Mouse (Mus musculus): ENCODE data around the gene 7420426K07Rik.

7420426K07Rik gene

DNA sequence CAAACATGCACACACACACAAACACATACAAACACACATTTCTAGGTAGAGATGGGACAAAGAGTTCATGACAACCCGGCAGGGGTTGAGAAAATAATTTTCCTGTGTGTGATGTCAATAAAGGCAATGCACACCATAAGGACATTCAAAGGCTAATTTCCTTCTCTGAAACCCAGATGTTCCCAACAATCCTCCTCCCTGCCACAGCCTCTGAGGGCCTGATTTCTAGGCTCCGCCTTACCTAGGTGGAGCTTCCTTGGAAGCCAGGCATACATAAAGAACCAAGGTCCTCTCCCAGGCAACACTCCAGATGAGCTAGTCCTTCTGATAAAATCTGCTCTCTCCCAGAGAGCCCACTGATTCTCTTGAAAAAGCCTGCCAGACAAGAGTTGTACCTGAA lies at the start of gene 7420426K07Rik:
TSS of gene 7420426K07Rik (plus strand) at position 301 of the 400 bp plus-strand sequence.
- DNase-seq (ENCODE audit: low spot score in 2 of 2) = no peak

DNA sequence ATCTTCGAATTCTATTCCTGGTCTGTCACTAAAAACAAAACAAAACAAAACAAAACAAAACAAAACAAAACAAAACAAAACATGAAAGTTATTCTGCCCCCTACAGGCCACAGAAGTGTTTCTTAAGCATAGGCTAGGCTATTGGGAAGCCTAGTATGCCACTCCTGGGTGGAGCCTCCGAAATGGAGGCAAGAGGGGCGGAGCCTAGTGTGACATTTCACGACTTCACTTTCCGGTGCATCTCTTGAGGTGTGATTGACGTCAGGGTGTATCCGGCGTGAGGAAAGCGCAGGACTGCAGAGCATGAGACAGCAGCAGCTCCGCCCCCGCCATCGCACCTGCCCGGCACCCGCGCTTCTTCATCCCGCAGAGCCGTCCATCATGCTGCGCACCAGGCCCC lies 46.7 kb upstream of the 7420426K07Rik start, which contains the start of gene Prr23a2:
TSS of gene Prr23a2 (plus strand) at position 285 of the 400 bp plus-strand sequence.
- DNase-seq (ENCODE audit: low spot score in 2 of 2) = no peak

DNA sequence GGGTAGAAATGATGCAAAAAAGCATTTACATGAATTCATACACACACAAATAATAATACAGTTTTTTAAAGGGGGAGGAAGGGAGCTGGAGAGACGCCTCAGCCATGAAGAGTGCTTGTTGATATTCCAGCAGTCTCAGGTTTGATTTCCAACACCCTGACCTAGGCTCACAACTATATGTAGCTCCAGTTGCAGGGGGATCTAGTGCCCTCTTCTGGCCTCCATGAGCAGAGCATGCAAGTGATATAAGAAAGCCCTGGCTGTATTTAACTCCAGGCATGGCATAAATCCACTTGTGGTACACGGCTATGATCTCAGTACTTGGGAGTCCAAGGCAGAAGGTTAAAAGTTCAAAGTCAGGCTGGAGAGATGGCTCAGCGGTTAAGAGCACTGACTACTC lies 39.5 kb upstream of the 7420426K07Rik start:
- DNase-seq (ENCODE audit: low spot score in 2 of 2) = no peak

DNA sequence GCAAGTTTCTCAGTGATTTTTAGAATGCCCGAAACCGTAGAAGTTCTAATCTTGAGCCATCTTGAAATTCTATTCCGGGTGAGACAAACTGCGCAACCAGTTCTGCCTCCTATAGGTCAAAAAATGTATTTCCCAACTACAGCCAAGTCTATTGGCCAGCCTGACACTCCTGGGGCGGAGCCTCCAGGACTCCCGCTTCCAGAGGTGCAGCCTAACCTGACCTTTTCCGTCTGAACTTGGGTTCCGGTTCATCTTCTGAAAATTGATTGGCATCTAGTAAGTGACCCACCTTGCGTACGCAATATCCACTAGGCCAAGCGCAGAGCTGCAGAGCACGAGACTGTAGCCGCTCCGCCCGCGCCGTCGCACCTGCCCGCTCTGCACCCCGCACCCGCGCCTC lies 38.3 kb upstream of the 7420426K07Rik start, which contains the start of gene Prr23a3:
TSS of gene Prr23a3 (plus strand) at position 197 of the 400 bp plus-strand sequence.
- no peak for DNase-seq (ENCODE audit: low spot score in 2 of 2)

DNA sequence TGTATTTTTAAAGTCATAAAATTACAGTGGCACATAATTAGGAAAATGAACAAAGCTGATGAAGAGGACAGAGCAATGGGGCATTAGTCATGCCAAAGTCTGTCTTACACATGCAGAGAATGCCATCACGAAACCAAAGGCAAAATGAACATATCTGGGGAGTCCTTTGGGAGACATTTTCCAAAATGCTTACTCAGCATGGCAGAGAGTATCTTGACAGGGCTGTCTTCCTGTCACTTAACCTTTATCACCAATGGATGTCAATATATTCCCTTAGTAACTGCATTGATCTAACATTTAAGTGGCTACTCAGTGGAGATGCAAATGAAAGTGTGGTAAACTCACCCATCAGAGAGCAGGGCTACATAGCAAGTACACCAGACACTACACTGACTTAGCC lies 1.4 kb upstream of the 7420426K07Rik start:
- no peak for DNase-seq (ENCODE audit: low spot score in 2 of 2)

DNA sequence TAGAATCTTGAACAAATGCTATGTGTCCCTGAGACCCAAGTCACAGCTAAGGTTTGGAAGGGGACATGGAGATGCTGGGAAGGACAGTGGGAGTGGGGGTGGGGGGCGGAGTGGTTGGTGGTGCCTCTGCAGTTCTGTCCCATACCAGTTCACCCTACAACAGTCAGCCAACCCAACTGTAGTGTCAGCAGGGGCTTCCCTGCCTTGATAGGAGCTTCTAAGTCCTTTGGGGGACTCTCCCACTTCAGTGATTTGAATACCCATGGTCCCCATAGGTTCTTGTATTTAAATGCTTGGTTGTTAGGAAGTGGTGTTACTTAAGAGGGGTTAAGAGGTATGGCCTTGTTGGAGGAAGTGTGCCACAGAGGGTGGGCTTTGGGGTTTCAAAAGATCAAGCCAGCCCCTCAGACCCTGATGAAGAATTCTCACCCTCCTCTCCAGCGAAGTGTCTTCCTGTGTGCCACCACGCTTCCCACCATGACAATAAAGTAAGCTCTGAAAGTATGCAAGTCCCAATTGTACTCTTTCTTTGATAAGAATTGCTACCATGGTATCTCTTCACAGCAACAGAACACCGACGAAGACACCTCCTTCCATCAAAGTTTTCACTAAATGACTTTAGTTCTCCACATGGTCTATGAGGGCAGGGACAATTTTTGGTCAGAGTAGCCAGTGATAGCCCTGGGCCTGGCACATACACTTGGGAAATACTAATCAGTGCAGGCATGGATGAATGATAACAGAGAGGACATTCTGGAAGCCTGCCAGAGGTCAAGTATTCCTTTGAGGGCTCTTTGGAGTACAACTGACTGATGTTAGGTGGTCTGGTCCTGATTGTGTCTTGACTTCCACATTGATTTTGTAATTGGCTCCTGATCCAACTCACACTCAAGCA lies 18.0 kb downstream of the 7420426K07Rik start:
- no peak for DNase-seq (ENCODE audit: low spot score in 2 of 2)

DNA sequence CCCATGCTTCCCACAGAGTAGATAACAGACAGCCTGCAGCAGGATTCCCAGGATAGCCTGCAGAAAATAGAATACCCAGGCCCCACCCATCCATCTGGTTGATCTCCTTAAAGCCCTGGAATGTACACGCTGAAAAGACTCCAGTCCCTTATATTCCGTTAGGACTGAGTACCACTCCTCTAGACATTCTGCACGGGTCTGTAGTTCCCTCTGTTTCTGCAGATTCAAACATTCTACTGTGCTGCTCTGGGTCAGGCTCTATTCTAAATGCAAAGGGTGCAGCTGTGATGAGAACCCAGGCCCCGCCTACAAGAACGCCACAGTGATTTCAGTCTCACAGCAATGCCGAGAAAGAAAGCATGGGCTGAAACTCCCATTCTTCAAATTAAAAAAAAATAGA lies 20.2 kb downstream of the 7420426K07Rik start:
- DNase-seq (ENCODE audit: low spot score in 2 of 2) = peak; percentile 17

DNA sequence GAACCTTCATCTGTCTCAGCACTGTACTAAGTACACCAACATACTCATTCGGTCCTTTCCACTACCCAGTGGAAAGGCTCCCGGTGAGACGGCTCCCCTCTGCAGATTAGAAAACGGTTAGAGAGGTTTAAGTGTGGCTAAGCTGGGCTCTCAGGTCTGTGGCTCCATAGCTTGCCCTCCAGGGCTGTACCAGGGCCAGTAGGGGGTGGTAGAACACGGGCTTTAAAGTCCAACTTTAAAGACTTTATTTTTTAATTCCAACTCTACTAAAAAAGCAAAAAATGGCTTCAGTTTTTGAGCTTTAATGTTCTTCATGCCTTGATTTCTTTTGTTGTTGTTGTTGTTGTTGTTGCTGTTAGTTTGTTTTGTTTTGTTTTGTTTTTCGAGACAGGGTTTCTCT lies 21.3 kb downstream of the 7420426K07Rik start:
- DNase-seq (ENCODE audit: low spot score in 2 of 2) = no peak

DNA sequence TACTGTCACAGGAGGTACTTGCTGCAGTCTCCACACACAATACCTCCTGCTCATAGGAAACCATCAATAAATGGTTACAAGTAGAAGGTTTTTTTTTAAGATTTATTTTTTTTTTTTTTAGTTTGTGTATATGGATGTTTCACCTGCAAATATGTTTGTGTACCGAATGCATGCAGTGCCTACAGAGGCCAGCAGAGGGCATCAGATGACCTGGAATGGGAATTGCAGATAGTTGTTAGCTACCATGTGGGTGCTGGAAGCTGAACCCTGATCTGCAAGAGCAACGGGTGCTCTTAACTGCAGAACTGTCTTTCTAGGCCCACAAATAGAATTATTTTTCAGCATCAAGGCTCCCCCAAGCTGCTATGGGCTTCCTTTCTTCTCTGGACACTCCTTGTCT lies 26.6 kb downstream of the 7420426K07Rik start:
- DNase-seq (ENCODE audit: low spot score in 2 of 2) = no peak

DNA sequence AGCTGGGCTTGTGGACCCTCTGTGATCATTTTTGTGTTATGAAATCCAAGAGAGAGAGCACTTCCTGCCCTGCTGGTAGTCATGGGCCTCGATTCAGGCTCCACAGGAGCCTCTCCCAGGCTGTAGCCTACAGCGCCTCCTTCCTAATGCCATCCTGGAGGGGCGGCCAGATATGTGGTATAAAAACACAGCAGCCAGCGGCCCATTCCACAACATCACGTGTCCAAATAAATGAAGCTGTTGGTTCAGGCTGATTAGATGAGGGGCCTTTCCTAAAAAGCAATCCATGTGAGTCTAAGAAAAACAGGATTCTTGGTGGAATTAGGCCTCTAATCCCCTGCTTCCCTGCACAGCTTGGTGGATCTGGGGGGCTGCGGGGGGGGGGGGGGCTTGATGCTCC lies 30.0 kb downstream of the 7420426K07Rik start:
- DNase-seq (ENCODE audit: low spot score in 2 of 2) = no peak

DNA sequence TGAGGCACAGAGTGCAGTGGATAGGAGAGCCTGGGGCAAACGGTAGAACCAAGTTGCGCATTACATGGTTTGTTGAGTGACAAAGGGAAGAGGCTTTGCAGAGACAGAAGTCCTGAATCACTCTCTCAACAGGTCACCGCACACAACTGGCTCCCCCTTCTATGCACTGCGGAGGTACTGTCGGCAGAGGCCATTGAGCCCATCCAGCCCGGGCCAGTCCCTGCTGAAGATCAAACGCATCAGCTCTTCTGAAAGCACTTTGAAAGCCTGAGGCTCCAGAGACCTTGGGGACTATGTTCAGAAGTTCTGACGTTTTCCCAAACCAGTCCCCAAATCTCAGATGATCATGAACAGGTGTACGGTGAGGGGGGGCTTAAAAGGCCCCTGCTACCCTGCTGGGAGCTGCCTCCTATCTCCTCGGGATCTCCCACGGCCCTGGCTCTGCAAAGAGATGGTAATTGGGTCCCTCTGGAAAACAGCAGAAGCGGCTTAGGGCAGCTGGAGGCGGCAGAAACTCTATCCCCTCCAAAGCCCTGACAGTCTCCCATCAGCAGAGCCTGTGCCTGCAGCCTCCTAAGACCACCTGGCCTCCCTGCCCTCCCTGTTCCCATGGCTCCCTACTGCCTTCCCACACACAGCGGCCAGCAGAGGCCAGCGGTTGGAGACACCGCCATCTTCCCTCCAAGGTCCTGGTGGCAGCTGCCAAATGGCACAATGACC lies 32.4 kb downstream of the 7420426K07Rik start:
- DNase-seq (ENCODE audit: low spot score in 2 of 2) = no peak

DNA sequence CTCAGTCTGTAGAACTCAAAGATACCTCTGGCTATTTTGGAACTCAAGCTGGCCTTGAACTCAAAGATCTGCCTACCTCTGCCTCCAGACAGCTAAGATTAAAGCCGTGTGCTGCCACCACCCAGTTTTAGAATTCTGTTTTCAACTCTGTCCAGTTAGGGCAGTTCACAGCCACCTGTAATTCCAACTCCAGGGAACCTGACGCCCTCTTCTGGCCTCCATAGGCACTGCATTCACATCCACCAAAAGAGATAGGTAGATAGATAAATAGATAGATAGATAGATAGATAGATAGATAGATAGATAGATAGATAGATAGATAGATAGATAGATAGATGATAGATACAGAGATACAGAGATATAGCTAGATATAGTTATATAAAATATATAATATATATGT lies 36.4 kb downstream of the 7420426K07Rik start:
- DNase-seq (ENCODE audit: low spot score in 2 of 2) = no peak

DNA sequence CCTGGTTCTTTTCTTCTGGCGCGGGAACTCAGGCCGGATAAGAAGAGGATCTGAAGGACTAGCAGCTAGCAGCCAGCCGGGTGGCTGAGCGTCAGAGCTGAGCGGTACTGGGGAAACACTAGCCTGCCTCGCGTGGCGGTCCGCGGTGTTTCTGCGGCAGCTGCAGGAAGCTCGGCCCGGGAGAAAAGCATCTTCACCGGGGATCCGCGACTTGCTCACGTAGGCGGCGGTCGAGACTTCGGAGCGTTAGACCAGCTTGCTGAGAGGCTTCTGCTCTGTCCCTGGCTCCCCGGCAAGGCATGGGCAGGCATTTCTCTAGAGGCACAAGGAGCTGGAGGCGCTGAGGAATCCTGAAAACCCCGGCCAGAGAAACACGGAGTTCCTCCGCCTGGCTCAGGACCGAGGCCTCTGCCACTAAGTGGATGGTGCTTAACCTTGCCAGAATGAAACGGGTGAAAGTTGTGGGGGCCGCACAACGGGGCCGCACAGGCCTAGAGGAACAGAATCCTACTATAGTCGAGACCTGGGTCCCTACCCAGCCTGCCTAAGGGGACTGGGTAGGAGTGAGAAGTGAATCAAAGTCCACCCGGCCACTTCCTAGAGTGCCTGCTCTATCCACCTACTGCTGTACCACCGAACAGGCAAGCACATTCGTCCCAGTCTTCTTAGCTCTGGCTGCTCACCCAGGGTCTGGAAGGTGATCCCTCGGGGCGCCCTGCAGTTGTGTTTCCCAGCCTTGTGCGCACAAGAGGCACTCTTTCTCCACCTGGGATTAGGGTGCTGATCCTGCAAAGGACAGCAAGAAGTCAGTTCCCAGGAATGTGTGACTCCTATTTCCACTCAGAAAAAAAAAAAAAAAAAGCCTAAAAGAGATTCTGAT lies 49.5 kb downstream of the 7420426K07Rik start:
- DNase-seq (ENCODE audit: low spot score in 2 of 2) = peak in 1 of 2 experiments; percentile 42

DNA sequence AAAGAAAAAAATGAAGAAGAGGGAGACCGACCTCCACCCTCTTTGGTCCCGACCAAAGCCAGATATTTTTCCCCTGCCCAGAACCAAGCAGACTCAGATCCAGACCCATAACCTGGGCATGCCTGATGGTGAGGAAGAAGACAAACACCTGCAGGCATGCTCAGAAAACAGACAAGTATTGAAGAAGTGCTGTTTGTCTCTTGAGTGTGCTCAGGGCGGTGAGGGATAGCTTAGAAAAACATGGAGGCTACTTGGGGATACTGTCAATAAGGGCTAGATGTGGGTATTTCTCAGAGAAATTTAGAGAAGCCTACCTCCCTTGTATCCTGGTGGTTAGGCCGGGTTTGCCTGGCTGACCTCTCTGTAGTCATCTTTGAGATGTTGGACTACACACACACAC lies 50.4 kb downstream of the 7420426K07Rik start:
- DNase-seq (ENCODE audit: low spot score in 2 of 2) = no peak

DNA sequence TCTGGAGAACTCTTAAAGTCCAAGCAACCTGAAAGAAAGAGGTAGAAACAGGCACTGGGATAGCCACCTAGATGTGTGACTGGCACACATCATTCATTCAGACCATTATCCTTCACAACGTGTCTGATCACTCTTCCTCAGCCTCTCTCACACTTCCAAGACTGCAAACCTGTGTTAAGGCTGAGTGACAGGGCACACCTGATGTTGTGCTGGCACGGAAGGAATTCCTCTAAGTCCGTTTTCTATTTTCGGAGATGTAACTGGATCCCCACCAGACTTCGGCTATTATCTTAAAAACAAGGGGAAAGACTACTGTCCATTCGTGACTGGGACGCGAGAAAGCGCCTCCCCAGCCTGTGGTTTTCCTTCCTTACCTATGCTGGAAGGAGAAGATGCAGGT lies 50.9 kb downstream of the 7420426K07Rik start:
- no peak for DNase-seq (ENCODE audit: low spot score in 2 of 2)

All from right cerebral cortex, adult 2 months (tissue).